Mouse (Mus musculus): ENCODE results near the gene Mea1. TPM values are rescaled to one million over a fixed set of nuclear protein-coding genes. Genes with fewer than 3 reads are reported as not detected.

Mea1 gene
- polyA plus RNA-seq, 1 experiment from 2014 or later, result 178 TPM

DNA sequence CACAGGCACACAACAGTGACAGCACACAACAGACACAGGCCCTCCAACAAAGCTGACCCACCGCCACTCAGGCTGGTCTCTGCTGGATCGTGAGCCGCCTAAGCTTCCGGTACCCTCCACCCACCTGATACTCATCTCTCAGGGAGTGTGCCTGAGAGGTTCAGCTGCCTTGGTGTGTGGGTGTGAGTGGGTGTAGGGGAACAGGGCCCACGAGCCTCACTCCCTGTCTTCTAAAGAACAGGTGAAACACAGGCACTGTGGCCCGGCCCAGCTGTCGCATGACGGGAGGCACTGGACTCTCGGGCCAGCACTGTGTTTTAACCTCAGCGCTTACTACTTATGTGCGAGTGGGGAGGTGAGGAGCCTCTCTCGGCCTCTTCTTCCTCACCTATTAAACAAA lies 23.5 kb downstream of the Mea1 start:
- H3K4me1 ChIP-seq, result peaks cover 51% of the 10 kb centered on the region
- H3K36me3 ChIP-seq, result peaks cover 51% of the 10 kb centered on the region
- 91% methylated on average over 12 of the region's 12 CpGs for WGBS
- no peak for DNase-seq (ENCODE audit: low spot score)
- H3K4me3 ChIP-seq, result peak overlapping the region; percentile 94; the same call in 1 of the 2 replicates
- 0 out of 2 replicates have a peak overlapping the region, but pooled peaks have one; percentile 23 for H3K27ac ChIP-seq (replicated peaks)
- no peaks in the 10 kb centered on the region for H3K27me3 ChIP-seq (ENCODE audit: low read depth, poor library complexity, severe bottlenecking)
- no peaks in the 10 kb centered on the region for H3K9me3 ChIP-seq (replicated peaks)

- H3K27ac ChIP-seq (replicated peaks), result no peak overlapping the region
- H3K36me3 ChIP-seq, result peaks cover 48% of the 10 kb centered on the region
- no peaks in the 10 kb centered on the region for H3K27me3 ChIP-seq (ENCODE audit: low read depth, poor library complexity, severe bottlenecking)
- DNase-seq (ENCODE audit: low spot score), result no peak
- WGBS, result 87% methylated on average over 5 of the region's 5 CpGs
- H3K9me3 ChIP-seq (replicated peaks), result no peaks in the 10 kb centered on the region
- H3K4me3 ChIP-seq, result peak overlapping the region; percentile 94
- H3K4me1 ChIP-seq, result peaks cover 51% of the 10 kb centered on the region
Observed at GRCm38 (mm10) chr17:46702506-46702905, 23.9 kb downstream of the Mea1 start.

GRCm38 (mm10) chr17:46703971-46704886 lies 25.6 kb downstream of the Mea1 start:
- H3K9me3 ChIP-seq (replicated peaks), result no peaks in the 10 kb centered on the region
- H3K4me1 ChIP-seq, result peaks cover 51% of the 10 kb centered on the region
- DNase-seq (ENCODE audit: low spot score), result no peak
- peaks cover 31% of the 10 kb centered on the region for H3K36me3 ChIP-seq
- 5% methylated on average over 40 of the region's 41 CpGs for WGBS
- peak overlapping the region; percentile 94 for H3K4me3 ChIP-seq
- H3K27ac ChIP-seq (replicated peaks), result peak overlapping the region; percentile 92
- no peaks in the 10 kb centered on the region for H3K27me3 ChIP-seq (ENCODE audit: low read depth, poor library complexity, severe bottlenecking)

DNA sequence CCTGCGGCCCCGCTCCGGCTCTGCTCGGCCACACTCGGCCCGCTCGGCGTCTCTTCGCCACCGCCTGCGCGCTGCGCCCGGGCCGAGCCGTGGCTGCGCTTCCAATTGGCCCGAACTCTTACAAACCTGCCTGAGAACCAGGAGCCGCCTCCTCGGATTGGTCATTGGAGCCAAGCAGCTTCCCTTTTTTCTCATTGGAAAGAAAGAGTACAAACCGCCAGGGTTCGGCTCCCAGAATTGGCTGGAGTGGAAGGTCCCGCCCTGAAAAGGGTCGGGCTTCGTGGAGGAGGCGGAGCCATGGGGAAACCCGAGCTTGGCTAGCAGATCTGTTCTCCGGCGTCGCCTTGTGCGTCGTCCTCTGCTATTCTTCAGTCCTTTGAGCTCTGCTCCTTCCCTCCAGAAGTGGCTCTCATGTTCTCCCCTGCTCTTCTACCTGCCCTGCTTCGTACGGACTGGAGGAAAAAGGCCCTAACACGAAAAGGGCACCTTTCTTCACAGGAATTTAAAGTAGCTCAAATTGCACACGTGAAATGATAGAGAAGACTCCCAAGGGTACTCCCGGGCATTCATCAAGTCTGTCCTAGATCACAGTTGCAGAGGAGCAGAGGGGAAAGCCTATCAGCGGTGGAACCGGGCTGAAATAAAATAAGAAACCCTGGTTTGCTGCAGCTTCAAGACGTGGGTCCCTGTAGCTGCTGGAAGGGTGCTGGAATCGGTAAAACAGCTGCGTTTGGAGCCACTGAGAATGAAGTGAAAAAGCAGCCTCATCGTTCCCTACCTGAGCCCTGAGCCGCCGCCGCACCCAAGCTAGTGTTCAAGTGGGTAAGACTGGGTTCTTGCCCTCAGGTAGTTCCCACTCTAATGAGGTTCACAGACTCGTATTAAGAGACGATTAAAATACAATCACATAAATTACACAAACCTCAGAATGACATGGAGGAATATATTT lies 26.6 kb downstream of the Mea1 start, which contains the start of gene Ppp2r5d:
TSS of gene Ppp2r5d (minus strand) at position 225 of the 949 bp plus-strand sequence.
- Histone ChIP-seq H3K36me3 (peaks cover 22% of the 10 kb centered on the region), H3K4me3 (peak within 1 kb of the TSS; percentile 94), H3K27me3 (ENCODE audit: low read depth, poor library complexity, severe bottlenecking) (no peaks in the 10 kb centered on the region), H3K4me1 (peaks cover 51% of the 10 kb centered on the region), H3K27ac (replicated peaks) (peak within 1 kb of the TSS; percentile 92), H3K9me3 (replicated peaks) (no peaks in the 10 kb centered on the region)
- DNase-seq (ENCODE audit: low spot score), result peak; percentile 97
- 2% methylated on average over 48 of the region's 48 CpGs for WGBS

- 90% methylated on average over 14 of the region's 14 CpGs for WGBS
- H3K4me1 ChIP-seq, result peaks cover 55% of the 10 kb centered on the region
Observed at GRCm38 (mm10) chr17:46706375-46707089, 27.9 kb downstream of the Mea1 start.

DNA sequence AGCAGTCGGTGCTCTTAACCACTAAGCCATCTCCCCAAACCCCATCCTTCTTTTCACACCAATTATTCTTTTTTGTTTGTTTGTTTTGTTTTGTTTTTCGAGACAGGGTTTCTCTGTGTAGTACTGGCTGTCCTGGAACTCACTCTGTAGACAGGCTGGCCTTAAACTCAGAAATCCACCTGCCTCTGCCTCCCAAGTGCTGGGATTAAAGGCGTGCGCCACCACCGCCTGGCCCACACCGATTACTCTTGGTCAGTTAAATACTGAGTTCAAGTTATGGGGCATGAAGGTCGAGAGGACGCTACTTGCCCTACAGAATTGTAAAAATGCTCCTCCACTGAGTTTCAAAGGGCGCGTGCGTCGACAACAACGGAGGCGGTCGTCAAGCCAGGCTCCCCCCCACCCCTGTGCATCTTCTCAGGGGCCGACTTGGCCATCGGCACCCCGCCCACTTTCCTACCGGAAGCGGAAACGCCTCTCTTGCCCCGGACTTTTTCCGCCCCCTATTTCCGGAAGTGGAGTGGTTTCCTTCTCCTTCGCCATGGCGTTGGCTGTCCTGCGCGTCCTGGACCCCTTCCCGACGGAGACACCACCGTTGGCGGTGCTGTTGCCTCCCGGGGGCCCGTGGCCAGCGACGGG lies 32.5 kb downstream of the Mea1 start, which contains the start of gene Pex6:
TSS of gene Pex6 (plus strand) at position 505 of the 639 bp plus-strand sequence.
- 9% methylated on average over 36 of the region's 36 CpGs for WGBS
- no peaks in the 10 kb centered on the region for H3K27me3 ChIP-seq (ENCODE audit: low read depth, poor library complexity, severe bottlenecking)
- peak within 1 kb of the TSS; percentile 84 for H3K27ac ChIP-seq (replicated peaks)
- peaks cover 32% of the 10 kb centered on the region for H3K36me3 ChIP-seq
- H3K9me3 ChIP-seq (replicated peaks), result no peaks in the 10 kb centered on the region
- peaks cover 38% of the 10 kb centered on the region for H3K4me1 ChIP-seq
- peak; percentile 94 for DNase-seq (ENCODE audit: low spot score)
- peak within 1 kb of the TSS; percentile 99 for H3K4me3 ChIP-seq

More at GRCm38 (mm10) chr17:46706375-46707089, 27.9 kb downstream of the Mea1 start:
- peak overlapping the region; percentile 9; the same call in 1 of the 2 replicates for H3K4me3 ChIP-seq
- no peaks in the 10 kb centered on the region for H3K9me3 ChIP-seq (replicated peaks)
- peaks cover 8% of the 10 kb centered on the region for H3K36me3 ChIP-seq
- DNase-seq (ENCODE audit: low spot score), result no peak
- H3K27ac ChIP-seq (replicated peaks), result no peak overlapping the region
- no peaks in the 10 kb centered on the region for H3K27me3 ChIP-seq (ENCODE audit: low read depth, poor library complexity, severe bottlenecking)

GRCm38 (mm10) chr17:46711612-46712271 lies 33.1 kb downstream of the Mea1 start:
- no peak for DNase-seq (ENCODE audit: low spot score)
- Histone ChIP-seq H3K36me3 (peaks cover 38% of the 10 kb centered on the region), H3K27me3 (ENCODE audit: low read depth, poor library complexity, severe bottlenecking) (no peaks in the 10 kb centered on the region), H3K27ac (replicated peaks) (peak overlapping the region; percentile 84), H3K4me3 (peak overlapping the region; percentile 99), H3K9me3 (replicated peaks) (no peaks in the 10 kb centered on the region), H3K4me1 (peaks cover 32% of the 10 kb centered on the region)
- under 1% methylated on average over 76 of the region's 76 CpGs for WGBS

DNA sequence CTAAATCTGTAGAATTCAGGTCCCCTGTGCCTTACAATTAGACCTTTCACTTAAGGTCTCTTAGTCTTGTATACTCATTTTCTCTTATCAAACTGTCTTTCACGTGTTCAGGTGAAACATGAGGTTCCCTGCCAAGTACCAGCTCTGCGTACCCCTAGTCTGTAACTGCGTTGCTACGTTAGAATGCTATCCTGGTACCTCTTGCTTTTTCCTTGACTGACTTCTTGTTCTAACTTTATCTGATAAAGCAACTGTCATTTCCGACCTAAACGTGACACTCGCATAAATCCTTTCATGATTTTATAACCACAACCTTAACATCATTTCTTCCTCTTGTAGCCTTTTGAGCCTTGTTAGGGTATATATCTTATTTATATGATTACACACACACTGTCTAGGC lies 33.8 kb downstream of the Mea1 start:
- H3K27ac ChIP-seq (replicated peaks), result no peak overlapping the region; the same call in 1 of the 2 replicates
- 78% methylated on average over 7 of the region's 7 CpGs for WGBS
- peaks cover 45% of the 10 kb centered on the region for H3K36me3 ChIP-seq
- DNase-seq (ENCODE audit: low spot score), result no peak
- H3K4me1 ChIP-seq, result peaks cover 31% of the 10 kb centered on the region
- H3K9me3 ChIP-seq (replicated peaks), result no peaks in the 10 kb centered on the region
- H3K27me3 ChIP-seq (ENCODE audit: low read depth, poor library complexity, severe bottlenecking), result no peaks in the 10 kb centered on the region
- peak overlapping the region; percentile 99 for H3K4me3 ChIP-seq

- H3K9me3 ChIP-seq (replicated peaks), result no peaks in the 10 kb centered on the region
- H3K27ac ChIP-seq (replicated peaks), result no peak overlapping the region
- H3K4me3 ChIP-seq, result no peak overlapping the region
- 91% methylated on average over 9 of the region's 9 CpGs for WGBS
- no peak for DNase-seq (ENCODE audit: low spot score)
- peaks cover 31% of the 10 kb centered on the region for H3K4me1 ChIP-seq
- peaks cover 48% of the 10 kb centered on the region for H3K36me3 ChIP-seq
- no peaks in the 10 kb centered on the region for H3K27me3 ChIP-seq (ENCODE audit: low read depth, poor library complexity, severe bottlenecking)
Observed at GRCm38 (mm10) chr17:46713849-46714248, 35.3 kb downstream of the Mea1 start.

DNA sequence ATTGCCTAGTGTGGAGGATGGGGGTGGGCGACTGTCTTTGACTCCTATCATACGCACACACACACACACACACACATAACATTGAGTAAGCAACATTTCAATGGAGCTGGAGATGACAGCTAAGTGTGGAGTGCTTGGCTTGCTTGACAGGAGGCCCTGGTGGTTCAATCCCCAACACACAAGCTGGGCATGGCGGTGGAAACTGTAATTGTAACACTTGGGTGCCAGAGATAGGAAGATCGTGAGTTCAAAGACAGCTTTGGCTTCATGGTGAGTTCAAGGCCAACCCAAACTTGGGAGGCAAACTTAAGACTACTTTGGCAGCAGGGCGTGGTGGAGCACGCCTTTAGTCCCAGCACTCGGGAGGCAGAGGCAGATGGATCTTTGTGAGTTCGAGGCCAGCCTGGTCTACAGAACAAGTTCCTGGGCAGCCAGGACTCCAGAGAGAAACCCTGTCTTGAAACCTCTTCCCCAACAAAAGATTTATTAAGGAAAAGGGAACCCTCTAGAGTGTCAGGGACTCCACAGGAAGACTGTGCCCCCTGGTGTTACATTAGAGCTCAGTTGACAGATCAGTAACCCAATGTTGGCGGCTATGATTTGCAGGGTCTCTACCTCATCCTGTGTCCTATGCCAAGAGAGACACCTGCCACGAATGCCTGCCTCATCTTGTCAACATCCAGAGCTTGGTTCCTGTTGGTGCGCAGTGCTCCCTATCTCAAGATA lies 36.3 kb downstream of the Mea1 start:
- H3K4me3 ChIP-seq, result no peak overlapping the region
- no peak for DNase-seq (ENCODE audit: low spot score)

DNA sequence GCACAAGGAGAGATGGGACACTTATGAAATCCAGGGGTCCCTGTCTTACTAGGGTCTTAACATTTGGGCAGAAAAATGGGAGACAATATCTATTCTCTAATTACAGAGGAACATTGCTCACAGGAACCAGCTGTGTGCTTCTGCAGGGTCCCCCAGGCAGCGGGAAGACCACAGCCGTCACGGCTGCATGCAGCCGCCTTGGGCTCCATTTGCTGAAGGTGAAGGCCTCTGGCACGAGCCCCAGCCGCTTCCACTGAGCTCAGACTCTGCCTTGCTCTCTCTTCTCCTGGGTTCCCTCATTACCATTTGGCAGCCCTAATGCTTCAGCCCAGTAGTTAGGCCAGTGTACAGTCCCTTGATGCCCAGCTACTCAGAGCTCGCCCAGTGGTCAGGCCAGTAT lies 42.5 kb downstream of the Mea1 start:
- H3K36me3 ChIP-seq, result peaks cover 75% of the 10 kb centered on the region
- no peak overlapping the region for H3K4me3 ChIP-seq
- H3K27ac ChIP-seq (replicated peaks), result no peak overlapping the region
- H3K4me1 ChIP-seq, result peaks cover 5% of the 10 kb centered on the region; the same call in 1 of the 2 replicates
- no peaks in the 10 kb centered on the region for H3K9me3 ChIP-seq (replicated peaks)
- WGBS, result 90% methylated on average over 7 of the region's 7 CpGs
- no peak for DNase-seq (ENCODE audit: low spot score)
- H3K27me3 ChIP-seq (ENCODE audit: low read depth, poor library complexity, severe bottlenecking), result no peaks in the 10 kb centered on the region

More for the DNA sequence above, 36.3 kb downstream of the Mea1 start:
- H3K27me3 ChIP-seq (ENCODE audit: low read depth, poor library complexity, severe bottlenecking), result no peaks in the 10 kb centered on the region
- H3K4me1 ChIP-seq, result peaks cover 31% of the 10 kb centered on the region
- H3K9me3 ChIP-seq (replicated peaks), result no peaks in the 10 kb centered on the region
- WGBS, result 94% methylated on average over 11 of the region's 11 CpGs
- H3K27ac ChIP-seq (replicated peaks), result no peak overlapping the region
- H3K36me3 ChIP-seq, result peaks cover 52% of the 10 kb centered on the region
